Comparison of ENCODE assay signal across 25 mouse cellular contexts in the genomic region with DNA sequence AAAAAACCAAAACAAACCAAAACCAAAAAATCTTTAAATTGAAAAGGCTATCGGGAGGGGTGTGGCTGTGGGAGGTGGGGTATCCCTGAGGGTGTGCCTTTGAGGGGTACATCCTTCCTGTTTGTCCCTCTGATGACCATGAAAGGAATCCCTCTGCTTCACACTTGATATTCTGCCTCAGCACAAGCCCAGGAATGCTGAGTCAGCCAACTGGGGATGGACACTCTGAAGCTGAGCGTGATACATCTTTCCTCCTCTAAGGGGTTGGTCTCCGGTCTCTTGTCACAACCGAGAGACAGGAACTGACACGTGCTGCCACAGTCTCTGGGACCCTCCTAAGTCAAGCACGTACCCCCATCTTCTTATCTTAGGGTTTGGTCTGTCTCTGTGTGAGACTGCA. TPM values are rescaled to one million over a fixed set of nuclear protein-coding genes. Genes with fewer than 3 reads are reported as not detected.
"Had no signal": no experiment of that assay in that cellular context is flagged by ENCODE, and none has a peak within 500 bp of the region (broad histone marks: within the 10 kb centered on the region; RNA-seq: fewer than 3 reads in every experiment).

No protein-coding gene starts in this region.

- DNase-seq: gastrocnemius, postnatal 14 days; gastrocnemius, postnatal 36 days; heart, adult 11 months; heart, adult 2 months; heart, postnatal 10 days; heart, postnatal 4 days; kidney, adult 18-20 months; kidney, adult 8-10 months; kidney, postnatal 10 days; kidney, postnatal 25 days; kidney, postnatal 4 days; liver; liver, embryonic 13.5 days had no signal

- ATAC-seq: hindbrain, embryonic 16.5 days; inflammation-experienced regulatory T-cells, adult 6 months; intestine, embryonic 15.5 days; intestine, postnatal 0 days had no signal

- H3K27ac ChIP-seq: heart, adult 2 months; hindbrain, embryonic 10.5 days; hindbrain, embryonic 12.5 days; hindbrain, embryonic 14.5 days; intestine, embryonic 15.5 days; layer of hippocampus, adult 2 months; left cerebral cortex, adult 2 months; limb, embryonic 10.5 days; limb, embryonic 12.5 days; liver, embryonic 13.5 days had no signal

- H3K9ac ChIP-seq: heart, embryonic 12.5 days; hindbrain, embryonic 12.5 days; hindbrain, embryonic 14.5 days; intestine, embryonic 15.5 days; limb, embryonic 12.5 days; liver, embryonic 13.5 days had no signal

- H3K36me3 ChIP-seq: heart, embryonic 12.5 days; hindbrain, embryonic 10.5 days; hindbrain, embryonic 12.5 days; intestine, embryonic 15.5 days; limb, embryonic 10.5 days; limb, embryonic 12.5 days; liver, embryonic 13.5 days had no signal

- H3K9me3 ChIP-seq: heart, embryonic 12.5 days; hindbrain, embryonic 12.5 days; intestine, embryonic 15.5 days; limb, embryonic 10.5 days; liver, embryonic 13.5 days had no signal

- H3K4me3 ChIP-seq: heart, adult 2 months; heart, embryonic 12.5 days; hindbrain, embryonic 10.5 days; hindbrain, embryonic 12.5 days; intestine, embryonic 15.5 days; layer of hippocampus, adult 2 months; left cerebral cortex, adult 2 months; limb, embryonic 10.5 days; limb, embryonic 12.5 days; liver, embryonic 13.5 days had no signal

RNA-seq across cellular contexts. Expression of gene Mdga1, which starts 37.1 kb away (rescaled TPM):
- polyA plus RNA-seq: inflammation-experienced regulatory T-cells, adult 6 months had no signal
